Mouse (Mus musculus): ENCODE results near the gene Ube2q1.

GRCm38 (mm10) chr3:89795746-89796145 is 22.3 kb downstream of the Ube2q1 start:
- TF ChIP-seq CTCF (IDR thresholded peaks at IDR 0.05; ENCODE audit: control insufficient read depth, insufficient read depth, insufficient read length) (no peak), MYOD1 (IDR thresholded peaks at IDR 0.05; ENCODE audit: control insufficient read depth, insufficient read length, low read depth) (no peak), MYOG (IDR thresholded peaks at IDR 0.05; ENCODE audit: control insufficient read depth, extremely low read depth, insufficient read length) (no peak), USF1 (IDR thresholded peaks at IDR 0.05; ENCODE audit: low read depth) (no peak)
